Mouse (Mus musculus): ENCODE results near the gene Tha1. TPM values are rescaled to one million over a fixed set of nuclear protein-coding genes. Genes with fewer than 3 reads are reported as not detected.

Tha1 gene
- polyA plus RNA-seq, 1 experiment: 4.7 TPM

GRCm38 (mm10) chr11:117828149-117828887 is 45.0 kb downstream of the Tha1 start:
- Histone ChIP-seq H3K27ac (replicated peaks; ENCODE audit: low read depth, low read length) (peak overlapping the region; percentile 69), H3K4me1 (ENCODE audit: control insufficient read depth, insufficient read depth, insufficient read length, low read length) (peaks cover 31% of the 10 kb centered on the region), H3K4me3 (ENCODE audit: insufficient read depth, low read depth, low read length) (no peak overlapping the region)

- H3K4me1 ChIP-seq (ENCODE audit: control insufficient read depth, insufficient read depth, insufficient read length, low read length): peaks cover 39% of the 10 kb centered on the region
- no peak overlapping the region for H3K27ac ChIP-seq (replicated peaks; ENCODE audit: low read depth, low read length)
- H3K4me3 ChIP-seq (ENCODE audit: insufficient read depth, low read depth, low read length): no peak overlapping the region
Measured at GRCm38 (mm10) chr11:117827386-117827785, 45.9 kb downstream of the Tha1 start.

DNA sequence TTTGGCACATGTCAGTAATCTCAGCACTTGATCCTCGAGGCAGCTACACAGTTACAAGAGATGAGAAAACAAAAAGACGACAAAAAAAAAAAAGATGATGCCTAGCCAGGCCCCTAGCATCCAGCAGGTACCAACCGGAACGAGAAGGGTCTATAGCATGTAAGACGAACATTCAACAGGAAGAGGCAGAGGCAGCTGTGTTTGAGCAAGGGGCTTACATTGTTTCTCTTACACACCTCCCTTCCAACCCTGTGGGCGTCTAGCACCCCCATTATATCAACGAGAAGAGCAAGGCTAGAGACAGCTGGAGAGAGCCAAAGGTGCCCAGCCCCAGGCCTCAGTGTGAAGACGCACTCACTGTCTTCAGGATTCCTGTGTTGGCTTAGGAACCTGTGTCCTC is 46.4 kb downstream of the Tha1 start:
- Histone ChIP-seq H3K4me3 (ENCODE audit: insufficient read depth, low read depth, low read length) (no peak overlapping the region), H3K27ac (replicated peaks; ENCODE audit: low read depth, low read length) (no peak overlapping the region), H3K4me1 (ENCODE audit: control insufficient read depth, insufficient read depth, insufficient read length, low read length) (peaks cover 37% of the 10 kb centered on the region)

- Histone ChIP-seq H3K4me1 (ENCODE audit: control insufficient read depth, insufficient read depth, insufficient read length, low read length) (peaks cover 35% of the 10 kb centered on the region), H3K4me3 (ENCODE audit: insufficient read depth, low read depth, low read length) (no peak overlapping the region), H3K27ac (replicated peaks; ENCODE audit: low read depth, low read length) (no peak overlapping the region)
Measured at GRCm38 (mm10) chr11:117826164-117826563, 47.1 kb downstream of the Tha1 start.

GRCm38 (mm10) chr11:117825333-117826101 is 47.8 kb downstream of the Tha1 start, which contains the start of the genes Afmid and Tk1:
Gene Afmid, plus strand, starts transcription at chr11:117825924.
Gene Tk1, minus strand, starts transcription at chr11:117826092.
- no peak within 1 kb of the TSS for H3K27ac ChIP-seq (replicated peaks; ENCODE audit: low read depth, low read length)
- peak within 1 kb of the TSS; percentile 24 for H3K4me3 ChIP-seq (ENCODE audit: insufficient read depth, low read depth, low read length)
- H3K4me1 ChIP-seq (ENCODE audit: control insufficient read depth, insufficient read depth, insufficient read length, low read length): peaks cover 35% of the 10 kb centered on the region

GRCm38 (mm10) chr11:117824060-117824969 is 49.0 kb downstream of the Tha1 start:
- H3K4me3 ChIP-seq (ENCODE audit: insufficient read depth, low read depth, low read length): peak overlapping the region; percentile 4; the same call in 1 of the 2 replicates
- peaks cover 24% of the 10 kb centered on the region for H3K4me1 ChIP-seq (ENCODE audit: control insufficient read depth, insufficient read depth, insufficient read length, low read length)

DNA sequence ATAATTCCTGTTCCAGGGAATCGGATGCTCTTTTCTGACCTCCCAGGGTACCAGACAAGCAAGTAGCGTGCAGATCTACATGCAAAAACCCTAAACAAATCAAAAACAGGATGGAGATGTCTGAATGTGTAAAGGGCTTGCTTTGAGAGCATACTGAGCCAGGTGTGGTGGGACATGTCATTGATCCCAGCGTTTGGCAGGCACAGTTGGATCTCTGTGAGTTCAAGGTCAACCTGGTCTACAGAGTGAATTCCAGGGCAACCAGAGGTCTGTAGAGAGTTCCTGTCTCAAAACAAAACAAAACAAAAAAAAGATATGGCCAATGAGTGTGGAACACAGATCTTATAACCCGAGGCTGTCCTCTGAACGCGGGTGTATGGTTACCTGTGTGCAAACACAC is 49.9 kb downstream of the Tha1 start:
- Histone ChIP-seq H3K4me3 (ENCODE audit: insufficient read depth, low read depth, low read length) (no peak overlapping the region), H3K27ac (replicated peaks; ENCODE audit: low read depth, low read length) (no peak overlapping the region), H3K4me1 (ENCODE audit: control insufficient read depth, insufficient read depth, insufficient read length, low read length) (peaks cover 18% of the 10 kb centered on the region)

More at GRCm38 (mm10) chr11:117824060-117824969, 49.0 kb downstream of the Tha1 start:
- H3K27ac ChIP-seq (replicated peaks; ENCODE audit: low read depth, low read length): no peak overlapping the region

DNA sequence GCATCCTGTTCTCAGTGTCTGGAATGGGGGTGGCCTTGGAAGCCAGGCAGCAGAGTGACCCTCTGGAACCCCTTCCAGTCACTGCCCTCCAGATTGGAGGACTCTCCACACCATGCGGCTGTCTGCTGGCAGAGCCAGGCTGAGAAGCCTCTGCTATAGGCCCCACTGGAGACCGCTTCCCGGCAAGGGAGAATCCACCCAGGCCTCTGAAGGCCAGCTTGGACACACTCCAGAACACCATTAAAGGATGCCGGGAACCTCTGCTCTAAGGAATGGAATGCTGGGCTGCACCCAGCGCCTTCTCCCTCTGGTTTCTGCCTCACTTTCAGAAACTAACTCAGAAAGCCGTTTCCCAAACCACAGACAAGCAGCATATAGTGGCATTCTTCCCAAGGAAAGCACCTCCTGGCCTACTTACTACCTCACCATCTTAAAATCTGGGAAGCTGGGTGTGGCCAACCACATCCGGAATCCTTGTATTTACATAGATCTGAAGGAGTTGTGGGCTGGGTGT is 50.5 kb downstream of the Tha1 start:
- H3K27ac ChIP-seq (replicated peaks; ENCODE audit: low read depth, low read length): no peak overlapping the region
- H3K4me3 ChIP-seq (ENCODE audit: insufficient read depth, low read depth, low read length): no peak overlapping the region
- H3K4me1 ChIP-seq (ENCODE audit: control insufficient read depth, insufficient read depth, insufficient read length, low read length): peaks cover 12% of the 10 kb centered on the region

- Histone ChIP-seq H3K4me1 (ENCODE audit: control insufficient read depth, insufficient read depth, insufficient read length, low read length) (peaks cover 11% of the 10 kb centered on the region), H3K4me3 (ENCODE audit: insufficient read depth, low read depth, low read length) (no peak overlapping the region), H3K27ac (replicated peaks; ENCODE audit: low read depth, low read length) (no peak overlapping the region)
Measured at GRCm38 (mm10) chr11:117821868-117822267, 51.4 kb downstream of the Tha1 start.

DNA sequence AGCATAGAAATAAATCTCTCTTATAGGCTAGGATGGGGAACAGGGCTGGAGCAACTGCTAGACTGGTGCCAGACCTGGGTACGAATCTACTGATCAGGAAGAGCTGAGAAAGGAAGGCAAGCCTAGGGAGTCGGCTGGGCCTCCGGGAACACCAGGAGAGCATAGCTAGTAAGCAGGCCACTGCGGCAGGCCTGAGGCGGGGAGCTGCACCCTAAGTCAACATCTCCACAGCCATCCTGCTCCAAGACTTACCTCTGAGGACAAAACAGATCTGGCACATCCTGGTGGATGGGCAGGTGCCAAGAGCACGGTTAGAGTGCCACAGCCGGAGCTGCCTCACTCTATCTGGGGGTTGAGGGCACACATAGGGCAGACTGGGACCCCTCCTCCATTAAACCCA is 53.1 kb downstream of the Tha1 start:
- Histone ChIP-seq H3K27ac (replicated peaks; ENCODE audit: low read depth, low read length) (no peak overlapping the region), H3K4me3 (ENCODE audit: insufficient read depth, low read depth, low read length) (no peak overlapping the region), H3K4me1 (ENCODE audit: control insufficient read depth, insufficient read depth, insufficient read length, low read length) (peaks cover 8% of the 10 kb centered on the region)

- H3K27ac ChIP-seq (replicated peaks; ENCODE audit: low read depth, low read length): no peak overlapping the region
- H3K4me1 ChIP-seq (ENCODE audit: control insufficient read depth, insufficient read depth, insufficient read length, low read length): peaks cover 8% of the 10 kb centered on the region
- no peak overlapping the region for H3K4me3 ChIP-seq (ENCODE audit: insufficient read depth, low read depth, low read length)
Measured at GRCm38 (mm10) chr11:117819095-117819494, 54.2 kb downstream of the Tha1 start.

Other genes starting within 250 kb of the Tha1 start
- gene Tnrc6c, start 219.2 kb downstream of the Tha1 start, polyA plus RNA-seq (2012; ENCODE audit: insufficient read depth, insufficient read length, missing spikeins): 3.6 and 4.2 TPM in 2 replicates
- 0.88 TPM in 1 of 2 replicates, not detected in the other for gene Tmc8, start 91.4 kb downstream of the Tha1 start, polyA plus RNA-seq (2012; ENCODE audit: insufficient read depth, insufficient read length, missing spikeins)
- 3.7 and 7.2 TPM in 2 replicates for gene Tmc6, start 91.3 kb downstream of the Tha1 start, polyA plus RNA-seq (2012; ENCODE audit: insufficient read depth, insufficient read length, missing spikeins)
- not detected in 2 replicates for gene 6030468B19Rik, start 75.8 kb downstream of the Tha1 start, polyA plus RNA-seq (2012; ENCODE audit: insufficient read depth, insufficient read length, missing spikeins)
- not detected in 2 replicates for gene Gm20708, start 63.8 kb downstream of the Tha1 start, polyA plus RNA-seq (2012; ENCODE audit: insufficient read depth, insufficient read length, missing spikeins)
- 30.4 and 30.5 TPM in 2 replicates for gene Syngr2, start 63.8 kb downstream of the Tha1 start, polyA plus RNA-seq (2012; ENCODE audit: insufficient read depth, insufficient read length, missing spikeins)
- gene Afmid, start 47.6 kb downstream of the Tha1 start, polyA plus RNA-seq (2012; ENCODE audit: insufficient read depth, insufficient read length, missing spikeins): 1.7 and 1.8 TPM in 2 replicates
- not detected in 2 replicates for gene Tk1, start 47.4 kb downstream of the Tha1 start, polyA plus RNA-seq (2012; ENCODE audit: insufficient read depth, insufficient read length, missing spikeins)
- 1.1 TPM in 1 of 2 replicates, not detected in the other for gene Birc5, start 24.2 kb downstream of the Tha1 start, polyA plus RNA-seq (2012; ENCODE audit: insufficient read depth, insufficient read length, missing spikeins)
- gene Tmem235, start 12.7 kb downstream of the Tha1 start, polyA plus RNA-seq (2012; ENCODE audit: insufficient read depth, insufficient read length, missing spikeins): not detected in 2 replicates
- 2.5 and 6.6 TPM in 2 replicates for gene Socs3, start 96.6 kb upstream of the Tha1 start, polyA plus RNA-seq (2012; ENCODE audit: insufficient read depth, insufficient read length, missing spikeins)
- 13.1 and 15.3 TPM in 2 replicates for gene Pgs1, start 112.8 kb upstream of the Tha1 start, polyA plus RNA-seq (2012; ENCODE audit: insufficient read depth, insufficient read length, missing spikeins)

All from brown adipose tissue, adult 24 weeks (tissue).